Mouse (Mus musculus): ENCODE measurements at regions not wholly inside any gene's neighbourhood (a gene's known extent, or its start where the extent isn't known, plus 50 kb on each side); places are given as distances from the start of the nearest gene placed in this dataset.

DNA sequence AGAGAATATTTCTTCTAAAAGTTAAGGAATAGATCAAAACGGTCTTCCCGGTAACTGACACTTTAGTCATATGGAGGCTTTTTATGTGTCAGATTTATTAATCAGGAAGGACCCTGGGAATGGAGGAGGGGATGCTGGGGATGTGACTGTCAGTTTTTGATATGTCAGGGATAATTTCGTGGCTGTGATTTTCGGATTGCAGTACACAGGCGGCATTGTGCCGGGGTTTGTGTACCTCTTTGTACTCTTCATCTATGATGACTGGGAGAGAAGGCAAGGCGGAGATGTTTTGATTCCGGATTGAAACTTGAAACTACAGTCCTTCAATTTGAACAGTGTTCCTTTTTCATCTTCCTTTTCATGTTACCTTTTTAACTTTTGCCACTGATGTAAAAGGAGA is 344.2 kb downstream of the Mdfic start:
- no peak for DNase-seq

DNA sequence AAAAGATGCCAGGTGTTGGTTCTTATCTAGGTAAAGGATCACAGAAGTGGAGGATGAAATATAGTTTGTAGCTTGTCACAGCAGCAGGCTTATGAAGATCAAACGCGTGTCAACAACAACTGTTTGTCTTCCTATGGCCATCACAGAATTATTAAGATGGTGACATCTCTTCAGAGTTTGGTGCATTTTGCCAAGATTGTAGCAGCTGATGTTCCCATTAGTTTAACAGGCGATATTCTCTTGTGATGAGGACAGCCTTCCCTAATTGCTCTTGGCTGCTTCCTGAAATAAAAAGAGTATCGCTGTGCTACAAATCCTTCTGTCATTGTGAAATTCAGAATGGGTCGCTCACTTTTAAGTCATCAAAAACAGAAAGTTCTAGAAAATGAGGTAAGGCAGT is 344.7 kb downstream of the Mdfic start:
- DNase-seq: no peak

DNA sequence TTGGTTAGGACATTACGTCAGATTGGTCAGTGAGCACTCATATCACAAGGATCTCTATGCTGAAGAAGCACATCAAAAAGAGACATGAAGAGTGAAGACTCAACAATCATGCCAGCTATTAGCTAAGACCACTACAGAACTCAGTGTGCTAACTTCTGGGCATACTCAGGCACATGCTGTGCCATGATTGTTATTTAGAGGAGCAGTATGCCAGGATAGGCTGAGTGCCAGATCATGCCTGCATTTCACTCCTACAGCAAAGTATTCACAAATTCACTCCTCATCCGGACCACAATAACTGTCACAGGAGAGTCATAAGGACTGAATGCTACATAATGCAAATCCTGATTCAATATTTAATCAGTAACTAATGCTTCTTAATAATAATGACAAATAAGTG is 355.8 kb downstream of the Mdfic start:
- DNase-seq: no peak

DNA sequence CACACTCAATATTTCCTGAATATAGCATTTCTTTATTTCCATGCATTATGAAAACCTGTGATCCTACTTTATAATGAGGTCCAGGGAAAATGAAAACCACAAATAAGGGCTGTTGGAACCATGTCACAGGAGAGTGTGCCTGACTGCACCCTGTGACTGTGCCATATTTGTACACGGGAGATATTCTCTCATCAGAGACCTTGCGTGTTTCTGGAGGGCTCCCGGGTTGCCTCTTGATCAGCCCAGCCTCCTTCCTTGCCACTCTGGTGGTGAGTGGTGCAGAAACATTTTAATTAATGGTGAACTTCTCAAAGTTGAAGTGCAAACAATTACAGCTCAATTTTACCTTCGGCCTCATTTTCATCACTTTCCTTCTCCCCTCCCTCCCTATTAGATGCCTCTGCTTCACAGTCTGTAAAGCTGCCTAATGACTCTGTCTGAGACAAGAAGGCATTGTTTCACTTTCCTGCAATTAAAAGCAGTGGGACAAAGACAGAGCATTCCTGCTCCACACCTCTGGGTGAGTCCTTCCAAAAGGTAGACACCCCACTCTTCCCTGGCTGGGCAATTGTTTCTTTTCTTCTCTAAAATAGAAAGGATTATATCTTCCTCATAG is 356.8 kb downstream of the Mdfic start:
- no peak for DNase-seq

DNA sequence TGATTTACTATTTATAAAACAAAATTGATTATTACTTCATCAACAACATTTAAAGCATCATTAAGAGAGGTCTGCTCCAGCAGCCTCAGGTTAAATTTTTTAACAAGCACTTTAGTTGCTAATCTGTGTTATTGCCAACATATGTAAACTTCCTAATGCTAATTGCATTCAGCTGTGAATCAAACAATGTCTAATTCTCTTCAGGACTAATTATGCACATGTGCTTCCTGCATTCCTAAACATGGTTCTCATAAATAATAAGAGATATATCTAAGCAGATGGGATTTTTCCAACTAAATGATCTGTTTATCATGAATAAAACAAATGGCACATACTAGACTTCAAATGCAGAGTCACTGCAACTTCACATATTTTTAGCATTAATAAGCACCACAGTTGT is 357.5 kb downstream of the Mdfic start:
- no peak for DNase-seq

DNA sequence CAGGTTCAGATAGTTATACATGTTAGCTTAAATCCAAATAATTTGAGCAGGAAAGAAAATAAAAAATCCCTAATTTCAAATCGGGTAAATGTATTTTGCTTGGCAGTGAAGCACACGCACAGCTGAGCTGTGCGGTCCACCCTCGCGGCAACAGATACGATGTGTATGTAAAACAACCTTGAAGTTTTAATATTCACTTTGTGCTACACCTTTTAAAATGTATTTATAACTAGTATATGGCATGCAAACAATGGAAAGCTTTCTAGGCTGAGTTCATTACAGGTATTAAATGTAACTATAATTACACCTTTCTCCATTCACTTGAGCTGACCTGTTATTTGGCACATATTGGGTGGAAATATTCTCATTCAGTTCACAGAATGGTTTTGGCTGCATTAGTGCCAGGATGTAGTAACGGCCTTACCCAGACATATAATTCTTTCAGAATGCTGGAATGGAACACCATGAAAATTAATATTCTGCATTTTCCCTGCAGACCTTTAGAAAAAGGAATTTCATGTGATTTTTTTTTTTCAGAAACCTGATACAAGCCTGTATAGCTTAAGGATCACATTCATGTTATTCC is 366.6 kb downstream of the Mdfic start:
- no peak for DNase-seq

DNA sequence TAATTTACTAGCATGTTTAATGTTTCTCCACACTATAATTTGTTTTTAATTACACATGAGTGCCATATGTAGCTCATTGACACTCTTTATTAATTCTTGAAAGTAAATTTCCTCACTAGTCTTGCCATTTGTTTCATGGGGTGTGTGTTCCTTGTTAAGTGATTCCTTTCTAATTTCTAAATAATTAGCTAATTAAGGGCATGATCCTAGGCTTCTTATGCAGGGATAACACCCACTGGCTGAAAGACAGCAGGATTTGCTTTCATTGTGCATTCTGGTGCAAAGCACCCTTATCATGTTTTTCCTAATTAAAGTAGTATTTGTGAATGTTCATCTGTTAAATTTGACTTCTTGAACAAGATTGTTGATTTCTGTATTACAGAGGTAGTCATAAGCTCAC is 378.3 kb downstream of the Mdfic start:
- no peak for DNase-seq

DNA sequence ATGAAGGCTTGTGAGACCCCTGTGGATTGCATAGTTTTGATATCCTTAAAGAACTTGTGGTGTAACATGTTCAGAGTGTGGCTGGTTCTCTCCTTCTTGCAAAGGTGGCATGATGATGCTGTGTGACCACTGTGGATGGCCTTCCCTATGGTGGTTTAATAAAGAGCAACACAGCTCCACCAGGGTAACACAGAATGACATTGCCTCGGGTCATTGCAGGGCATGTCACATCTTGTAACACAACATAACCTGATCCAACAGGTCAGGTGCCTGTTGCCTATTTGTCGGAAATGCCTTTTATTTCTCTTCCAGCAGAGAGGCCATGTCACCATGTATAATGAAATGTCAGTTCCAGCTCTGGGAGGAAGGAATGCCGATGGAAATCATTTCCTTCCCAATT is 420.5 kb downstream of the Mdfic start:
- no peak for DNase-seq

DNA sequence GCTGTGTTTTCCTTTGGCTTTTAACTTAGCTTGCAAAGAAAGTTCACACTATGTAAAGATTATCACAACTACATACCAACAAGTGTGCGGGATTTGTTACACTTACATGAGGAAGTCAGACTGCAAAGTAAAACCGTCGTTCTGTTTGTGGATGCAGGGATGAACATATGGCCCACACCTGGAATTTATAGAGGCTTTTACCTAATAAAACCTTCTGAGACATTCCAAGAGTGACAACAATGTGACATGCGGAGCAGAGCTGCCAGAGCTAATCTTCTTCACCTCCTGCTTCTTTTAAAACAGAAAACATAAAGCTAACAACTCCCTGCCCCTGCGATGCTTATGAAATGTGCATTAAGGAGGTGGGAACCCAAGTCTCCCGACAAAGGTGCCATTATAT is 424.1 kb downstream of the Mdfic start:
- no peak for DNase-seq

DNA sequence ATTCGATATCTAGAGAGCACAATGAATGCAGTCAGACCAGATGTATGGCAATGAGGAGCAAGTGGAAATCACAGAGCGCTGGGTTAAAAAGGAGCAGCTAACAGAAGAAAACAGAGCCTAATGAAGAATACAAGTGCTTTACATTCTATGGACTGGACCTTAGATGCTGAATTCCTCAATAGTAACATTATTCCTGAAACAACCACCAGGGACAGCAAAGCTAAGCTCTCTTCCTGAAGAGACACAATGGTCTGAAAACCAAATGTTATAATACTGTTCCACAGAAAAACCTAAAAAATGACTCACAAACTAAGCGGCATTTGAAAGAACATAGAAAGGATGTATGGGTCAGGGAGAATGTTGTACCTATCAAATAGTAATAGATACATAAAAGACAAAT is 430.1 kb downstream of the Mdfic start:
- DNase-seq: no peak

DNA sequence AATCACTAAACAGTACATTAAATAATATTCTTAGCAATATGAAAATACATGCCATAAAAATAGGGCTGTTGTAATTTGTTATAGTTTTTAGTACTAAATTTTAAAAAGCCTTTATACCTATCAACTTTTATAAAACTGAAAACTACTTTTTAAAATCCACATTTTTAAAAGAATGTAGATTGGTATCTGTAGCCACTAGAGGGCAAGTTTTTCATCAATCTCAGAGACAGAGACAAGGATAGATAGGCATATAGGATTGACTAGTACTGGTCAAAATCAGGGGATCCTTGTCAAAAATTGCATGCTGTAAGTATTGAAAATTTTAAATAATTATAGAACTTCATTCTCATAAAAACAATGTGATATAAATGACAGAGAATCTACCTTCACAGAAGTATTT is 431.0 kb downstream of the Mdfic start:
- no peak for DNase-seq

DNA sequence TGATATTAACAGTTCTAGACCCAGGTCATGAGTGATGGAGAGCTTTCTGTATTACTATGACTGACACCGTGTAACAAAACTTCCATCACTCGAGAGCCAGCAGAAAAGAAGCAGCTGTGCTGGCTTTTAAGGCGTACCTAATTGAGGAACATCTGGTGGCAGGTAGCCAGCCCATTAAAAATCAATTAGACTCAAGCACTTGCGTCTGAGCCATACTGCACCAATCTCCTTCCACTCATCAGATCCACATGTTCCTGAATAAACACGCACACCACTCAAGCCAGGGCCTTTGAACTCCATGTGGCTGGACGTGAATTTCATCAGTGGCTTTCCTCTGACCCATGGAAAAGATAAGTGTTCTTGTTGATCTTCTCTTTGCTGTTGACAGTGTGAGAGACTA is 432.2 kb downstream of the Mdfic start:
- DNase-seq: no peak

DNA sequence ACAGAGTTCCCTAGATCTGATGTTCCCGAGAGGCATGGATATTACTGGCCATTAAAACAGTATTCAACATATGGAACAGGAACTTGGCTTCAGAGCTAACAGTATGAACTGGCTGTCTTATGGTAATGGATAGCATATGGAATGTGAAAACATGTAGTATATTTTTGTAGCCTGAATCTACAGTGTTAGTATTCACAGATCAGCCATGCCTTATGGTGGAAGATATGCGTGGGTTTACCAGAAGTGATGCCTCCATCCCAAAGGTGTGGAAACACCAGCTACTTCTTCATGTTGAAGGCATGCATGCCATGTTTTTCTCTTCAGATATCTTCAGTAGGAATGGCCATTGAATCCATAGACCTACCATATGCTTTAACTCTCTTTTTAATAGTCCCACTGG is 444.6 kb downstream of the Mdfic start:
- DNase-seq: no peak

DNA sequence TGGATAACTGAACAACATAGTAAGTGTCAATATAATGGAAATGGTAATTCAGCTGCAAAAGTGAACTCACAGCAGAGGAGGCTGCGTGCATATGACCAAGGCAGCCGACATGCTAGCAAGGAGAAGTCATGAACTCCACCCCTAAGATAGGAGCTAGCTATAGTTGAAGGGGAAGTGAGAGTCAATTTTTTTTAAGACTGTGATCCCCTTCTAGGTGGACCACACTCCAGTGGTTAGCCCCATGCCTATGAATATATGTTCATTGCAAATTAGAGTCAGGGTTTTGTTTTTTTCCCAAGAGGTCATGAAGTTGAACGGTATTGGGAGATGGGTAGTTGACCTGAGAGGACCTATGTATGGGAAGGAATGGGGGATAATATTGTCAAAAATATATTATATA is 451.4 kb downstream of the Mdfic start:
- DNase-seq: no peak

DNA sequence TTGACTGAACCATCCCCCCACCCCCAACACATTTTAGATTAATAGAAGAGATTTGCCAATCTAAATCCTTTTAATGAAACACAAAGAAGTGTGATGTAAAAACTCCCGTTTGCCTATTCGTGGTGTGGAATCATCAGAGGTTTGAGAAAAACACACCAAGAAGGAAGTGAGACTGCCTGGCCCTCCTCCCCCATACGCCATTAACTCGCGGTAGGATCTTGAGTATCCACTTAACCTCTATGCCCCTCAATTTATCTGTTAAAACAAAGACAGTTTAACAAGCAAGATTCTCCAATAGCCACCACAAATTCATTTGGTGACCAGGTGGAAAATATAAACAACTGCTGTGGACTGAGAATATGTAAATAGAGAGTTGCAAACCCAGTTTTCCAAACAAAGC is 456.9 kb downstream of the Mdfic start:
- DNase-seq: no peak

DNA sequence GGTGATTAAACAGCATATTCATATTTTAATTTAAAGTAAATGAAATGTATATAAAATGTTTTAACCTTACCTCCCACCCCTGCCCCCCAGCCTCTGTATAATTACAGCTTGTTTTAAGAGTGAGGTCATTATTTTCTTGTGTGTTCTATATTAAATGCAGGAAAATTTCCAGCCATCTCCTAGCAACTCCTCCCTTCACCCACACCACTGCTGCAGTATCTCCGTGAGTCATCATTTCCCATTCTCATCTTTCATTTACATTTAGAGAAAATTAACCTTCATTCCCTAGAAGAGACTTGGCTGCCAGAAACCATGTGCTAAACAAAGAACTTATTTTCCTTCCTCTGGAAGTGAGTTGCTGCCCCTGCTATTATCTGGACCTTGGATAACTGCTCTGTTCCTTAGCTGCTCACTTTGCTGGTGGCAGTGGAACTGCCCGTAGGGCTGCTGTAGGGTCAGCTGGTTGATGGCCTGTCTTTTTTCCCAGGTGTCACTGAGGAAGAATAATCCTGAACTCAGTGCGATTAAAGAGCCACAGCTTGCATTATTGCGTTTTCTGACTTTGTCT is 467.6 kb downstream of the Mdfic start:
- DNase-seq: no peak

DNA sequence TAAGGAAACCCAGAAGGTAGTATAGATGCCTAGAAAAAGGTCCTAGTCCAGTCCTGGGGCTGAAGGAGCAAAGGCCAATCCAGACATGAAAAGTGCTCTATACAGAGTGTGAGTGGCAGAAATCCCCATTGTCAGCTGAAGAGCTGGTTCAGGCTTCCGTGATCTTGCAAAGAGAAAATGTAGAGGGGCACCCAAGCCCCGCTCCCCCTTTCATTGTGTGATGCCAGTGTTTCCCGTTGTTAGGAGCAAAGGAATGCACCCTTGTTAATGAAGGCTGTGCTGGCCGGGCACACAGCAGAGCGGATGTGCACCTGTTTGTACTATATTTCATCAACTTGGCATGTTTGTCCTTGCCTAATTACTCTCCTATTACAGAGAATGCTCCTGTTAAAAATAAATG is 492.5 kb downstream of the Mdfic start:
- DNase-seq: no peak

DNA sequence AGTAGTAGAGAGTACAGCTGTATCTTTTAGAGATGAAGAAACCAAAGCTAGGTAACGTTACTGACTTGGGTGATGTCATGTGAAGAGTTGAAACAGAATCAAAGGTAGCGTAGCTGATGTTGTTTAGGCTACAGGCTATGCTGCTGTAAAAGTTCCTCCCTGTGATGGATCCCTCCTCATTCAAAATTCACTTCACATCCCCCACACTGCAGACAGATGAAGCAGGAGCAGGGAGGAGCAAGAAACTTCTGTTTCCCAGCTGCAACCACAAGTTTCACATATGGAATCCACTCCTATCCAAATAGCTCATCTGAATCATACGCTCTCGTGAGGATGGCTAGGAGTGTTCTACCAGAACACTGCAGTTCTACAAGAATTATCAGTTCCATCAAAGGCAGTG is 493.2 kb downstream of the Mdfic start:
- DNase-seq: no peak

DNA sequence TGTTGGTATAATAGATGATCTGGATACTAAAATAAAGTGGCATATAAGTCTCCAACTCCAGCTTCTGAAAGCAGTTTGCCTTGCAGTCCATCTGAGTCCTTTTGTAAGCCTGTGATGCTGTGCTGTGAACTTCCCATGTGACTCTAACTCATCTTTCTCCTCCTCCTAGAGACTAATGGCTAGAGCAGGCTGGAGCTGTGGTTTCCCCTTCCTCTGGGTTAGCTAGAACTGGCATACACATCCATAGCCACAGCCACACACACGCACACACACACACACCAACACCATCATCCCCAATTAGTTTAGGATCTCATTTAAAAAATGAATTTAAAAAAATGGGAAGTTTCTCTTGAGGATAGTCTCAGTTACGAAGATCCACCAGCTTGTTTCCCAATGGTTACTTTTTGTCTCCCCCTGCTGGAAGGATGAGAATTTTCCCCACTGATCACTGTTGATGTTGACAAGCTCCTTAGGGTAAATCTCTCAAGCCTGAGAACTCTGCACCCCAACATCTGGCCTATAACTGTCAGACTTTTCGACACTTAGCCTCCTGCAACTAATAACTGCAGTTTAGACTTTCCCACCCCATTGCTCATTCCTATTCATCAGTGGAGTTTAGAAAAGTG is 500.7 kb downstream of the Mdfic start:
- peak in 1 of 2 experiments; percentile 13 for DNase-seq
